Mouse (Mus musculus): Measurements from ENCODE around the gene Hoxb5. TPM values are rescaled to one million over a fixed set of nuclear protein-coding genes. Genes with fewer than 3 reads are reported as not detected.
A peak's percentile ranks its signal among the peaks of the same experiment; 100 is the strongest.

The Hoxb5 gene
- polyA plus RNA-seq, 1 experiment = 0.22 TPM

DNA sequence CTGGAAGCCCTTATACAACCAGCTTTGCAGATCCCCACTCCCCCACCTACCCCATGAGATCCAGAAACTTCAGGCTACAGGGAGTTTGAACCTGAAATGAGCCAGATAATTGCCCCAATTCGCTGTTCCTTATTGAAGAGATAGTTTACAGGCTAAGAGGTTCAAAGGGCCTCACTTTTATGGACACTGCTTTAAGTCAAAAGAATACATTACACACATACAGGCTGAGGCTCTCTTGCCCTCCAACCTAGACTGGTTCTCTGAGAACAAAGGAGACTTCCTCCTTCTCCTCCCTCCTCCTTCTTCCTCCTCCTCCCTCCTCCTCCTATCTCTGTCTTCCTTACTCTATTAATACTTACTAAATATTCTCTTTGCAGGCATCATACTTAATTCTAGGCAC is 43.6 kb upstream of the Hoxb5 start:
- peaks cover 21% of the 10 kb centered on the region for H3K27me3 ChIP-seq (ENCODE audit: control insufficient read depth, insufficient read depth, low read length)

GRCm38 (mm10) chr11:96260310-96260970 is 42.7 kb upstream of the Hoxb5 start:
- H3K4me1 ChIP-seq (replicated peaks; ENCODE audit: control insufficient read depth, insufficient read depth, low read length) = no peaks in the 10 kb centered on the region
- no peak for DNase-seq
- no peaks in the 10 kb centered on the region for H3K36me3 ChIP-seq (ENCODE audit: control insufficient read depth, insufficient read depth, low read length)
- no peak overlapping the region for H3K4me3 ChIP-seq (ENCODE audit: control insufficient read depth, insufficient read depth, low read length)
- 40% methylated on average over 23 of the region's 23 CpGs for WGBS
- H3K27me3 ChIP-seq (ENCODE audit: control insufficient read depth, insufficient read depth, low read length) = peaks cover 22% of the 10 kb centered on the region
- TF ChIP-seq CTCF (IDR thresholded peaks at IDR 0.05; ENCODE audit: borderline replicate concordance, control insufficient read depth, extremely low read depth, insufficient read depth, low read length, poor library complexity) (no peak), POLR2A (IDR thresholded peaks at IDR 0.05; ENCODE audit: control insufficient read depth, extremely low read depth, insufficient read depth, low read length, poor library complexity) (no peak)
- H3K27ac ChIP-seq (ENCODE audit: control insufficient read depth, insufficient read depth, low read length) = no peak overlapping the region

More for the DNA sequence above, 43.6 kb upstream of the Hoxb5 start:
- no peak for DNase-seq
- 28% methylated on average over 1 of the region's 1 CpGs for WGBS
- Histone ChIP-seq H3K36me3 (ENCODE audit: control insufficient read depth, insufficient read depth, low read length) (no peaks in the 10 kb centered on the region), H3K4me3 (ENCODE audit: control insufficient read depth, insufficient read depth, low read length) (no peak overlapping the region), H3K27ac (ENCODE audit: control insufficient read depth, insufficient read depth, low read length) (no peak overlapping the region), H3K4me1 (replicated peaks; ENCODE audit: control insufficient read depth, insufficient read depth, low read length) (no peaks in the 10 kb centered on the region)
- TF ChIP-seq POLR2A (IDR thresholded peaks at IDR 0.05; ENCODE audit: control insufficient read depth, extremely low read depth, insufficient read depth, low read length, poor library complexity) (no peak), CTCF (IDR thresholded peaks at IDR 0.05; ENCODE audit: borderline replicate concordance, control insufficient read depth, extremely low read depth, insufficient read depth, low read length, poor library complexity) (no peak)

- TF ChIP-seq CTCF (IDR thresholded peaks at IDR 0.05; ENCODE audit: borderline replicate concordance, control insufficient read depth, extremely low read depth, insufficient read depth, low read length, poor library complexity) = peak; percentile 77; the same call in 1 of the 2 replicates
- TF ChIP-seq POLR2A (IDR thresholded peaks at IDR 0.05; ENCODE audit: control insufficient read depth, extremely low read depth, insufficient read depth, low read length, poor library complexity) = no peak
- H3K27ac ChIP-seq (ENCODE audit: control insufficient read depth, insufficient read depth, low read length) = no peak overlapping the region
Measured at GRCm38 (mm10) chr11:96261323-96261890, 41.7 kb upstream of the Hoxb5 start.

GRCm38 (mm10) chr11:96262262-96262830 is 40.8 kb upstream of the Hoxb5 start:
- no peak for DNase-seq
- TF ChIP-seq CTCF (IDR thresholded peaks at IDR 0.05; ENCODE audit: borderline replicate concordance, control insufficient read depth, extremely low read depth, insufficient read depth, low read length, poor library complexity) (no peak), POLR2A (IDR thresholded peaks at IDR 0.05; ENCODE audit: control insufficient read depth, extremely low read depth, insufficient read depth, low read length, poor library complexity) (no peak)
- no peaks in the 10 kb centered on the region for H3K4me1 ChIP-seq (replicated peaks; ENCODE audit: control insufficient read depth, insufficient read depth, low read length)
- 55% methylated on average over 6 of the region's 6 CpGs for WGBS
- no peaks in the 10 kb centered on the region for H3K36me3 ChIP-seq (ENCODE audit: control insufficient read depth, insufficient read depth, low read length)
- no peak overlapping the region for H3K4me3 ChIP-seq (ENCODE audit: control insufficient read depth, insufficient read depth, low read length)
- peaks cover 12% of the 10 kb centered on the region; the same call in 1 of the 2 replicates for H3K27me3 ChIP-seq (ENCODE audit: control insufficient read depth, insufficient read depth, low read length)
- no peak overlapping the region for H3K27ac ChIP-seq (ENCODE audit: control insufficient read depth, insufficient read depth, low read length)

More at GRCm38 (mm10) chr11:96261323-96261890, 41.7 kb upstream of the Hoxb5 start:
- Histone ChIP-seq H3K27me3 (ENCODE audit: control insufficient read depth, insufficient read depth, low read length) (peaks cover 19% of the 10 kb centered on the region; the same call in 1 of the 2 replicates), H3K36me3 (ENCODE audit: control insufficient read depth, insufficient read depth, low read length) (no peaks in the 10 kb centered on the region), H3K4me1 (replicated peaks; ENCODE audit: control insufficient read depth, insufficient read depth, low read length) (no peaks in the 10 kb centered on the region), H3K4me3 (ENCODE audit: control insufficient read depth, insufficient read depth, low read length) (no peak overlapping the region)
- 11% methylated on average over 24 of the region's 24 CpGs for WGBS
- peak; percentile 65 for DNase-seq

- TF ChIP-seq POLR2A (IDR thresholded peaks at IDR 0.05; ENCODE audit: control insufficient read depth, extremely low read depth, insufficient read depth, low read length, poor library complexity) = no peak
- no peak for TF ChIP-seq CTCF (IDR thresholded peaks at IDR 0.05; ENCODE audit: borderline replicate concordance, control insufficient read depth, extremely low read depth, insufficient read depth, low read length, poor library complexity)
- H3K27ac ChIP-seq (ENCODE audit: control insufficient read depth, insufficient read depth, low read length) = no peak overlapping the region
- no peaks in the 10 kb centered on the region for H3K36me3 ChIP-seq (ENCODE audit: control insufficient read depth, insufficient read depth, low read length)
- DNase-seq = no peak
- no peak overlapping the region for H3K4me3 ChIP-seq (ENCODE audit: control insufficient read depth, insufficient read depth, low read length)
- no peaks in the 10 kb centered on the region for H3K4me1 ChIP-seq (replicated peaks; ENCODE audit: control insufficient read depth, insufficient read depth, low read length)
- peaks cover 21% of the 10 kb centered on the region for H3K27me3 ChIP-seq (ENCODE audit: control insufficient read depth, insufficient read depth, low read length)
- WGBS = 38% methylated on average over 33 of the region's 33 CpGs
Measured at GRCm38 (mm10) chr11:96263636-96264389, 39.3 kb upstream of the Hoxb5 start.

DNA sequence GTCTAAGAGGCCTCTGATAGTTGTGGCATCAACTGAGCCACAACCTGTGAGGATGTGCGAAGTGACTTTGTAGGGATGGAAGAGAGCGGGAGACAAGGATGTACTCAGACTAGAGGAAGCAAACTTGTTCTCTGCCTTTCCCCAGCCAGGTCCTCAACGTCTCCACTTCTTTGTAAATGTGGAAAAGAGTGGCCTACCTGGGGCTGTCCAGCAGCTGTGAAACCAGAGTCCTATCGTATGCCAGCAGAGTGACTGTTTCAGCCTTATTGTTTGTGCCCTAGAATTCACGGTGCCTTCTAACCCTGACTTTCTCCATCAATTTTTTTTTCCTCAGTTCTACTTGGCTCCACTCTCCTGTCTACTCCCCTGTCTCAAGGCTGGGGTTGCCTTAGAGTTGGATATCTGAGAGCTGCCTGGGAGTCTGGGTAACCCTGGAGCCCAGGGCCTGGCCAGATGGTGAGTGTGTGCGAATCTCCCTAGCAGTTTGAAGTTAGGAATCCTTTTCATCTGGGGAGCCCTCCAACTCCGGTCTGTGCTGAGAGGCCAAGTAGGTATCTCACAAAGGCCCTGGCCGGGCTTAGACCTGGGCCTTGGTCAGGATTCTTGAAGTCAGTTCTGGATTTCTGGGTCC is 38.6 kb upstream of the Hoxb5 start:
- H3K36me3 ChIP-seq (ENCODE audit: control insufficient read depth, insufficient read depth, low read length) = no peaks in the 10 kb centered on the region
- no peak for DNase-seq
- peaks cover 28% of the 10 kb centered on the region for H3K27me3 ChIP-seq (ENCODE audit: control insufficient read depth, insufficient read depth, low read length)
- H3K27ac ChIP-seq (ENCODE audit: control insufficient read depth, insufficient read depth, low read length) = no peak overlapping the region
- WGBS = 75% methylated on average over 8 of the region's 8 CpGs
- no peaks in the 10 kb centered on the region for H3K4me1 ChIP-seq (replicated peaks; ENCODE audit: control insufficient read depth, insufficient read depth, low read length)
- no peak overlapping the region for H3K4me3 ChIP-seq (ENCODE audit: control insufficient read depth, insufficient read depth, low read length)
- TF ChIP-seq CTCF (IDR thresholded peaks at IDR 0.05; ENCODE audit: borderline replicate concordance, control insufficient read depth, extremely low read depth, insufficient read depth, low read length, poor library complexity) = no peak
